Mouse (Mus musculus) layer of hippocampus, adult 9-11 months (tissue): ENCODE results near the gene Raet1e.
"Not testable (repeated sequence)": the region's sequence is repeated elsewhere in the genome, so short reads cannot be mapped to it uniquely, and the experiment has no call there.

Experiments used
- DNase-seq: peaks from one replicate; pipeline ENCODE4 v3.0.0; 2022

Raet1e gene

GRCm38 (mm10) chr10:22362466-22362865, 204.1 kb downstream of the Raet1e start:
- DNase-seq: not testable (repeated sequence)

- DNase-seq: not testable (repeated sequence)
Observed at GRCm38 (mm10) chr10:22364915-22365314, 206.5 kb downstream of the Raet1e start.

DNA sequence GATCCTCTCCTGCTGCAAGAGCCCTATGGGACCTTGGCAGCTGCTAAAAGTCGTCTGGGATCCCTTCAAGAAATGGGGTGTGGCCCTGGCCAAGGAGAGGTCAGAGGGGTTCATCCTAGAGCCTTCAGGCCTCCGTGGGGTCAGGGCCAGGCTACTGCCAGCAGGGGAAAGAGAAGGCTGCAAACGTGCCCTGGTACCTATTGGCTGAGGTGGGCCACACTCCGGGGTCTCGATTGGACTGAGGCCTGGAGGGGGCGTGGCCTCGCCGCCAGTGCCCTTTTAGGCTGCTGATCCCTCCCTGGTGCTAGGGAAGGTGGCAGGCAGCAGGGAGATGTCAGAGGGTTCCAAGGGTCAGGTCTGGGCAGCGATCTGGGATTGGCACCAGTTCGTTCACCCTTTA, 222.9 kb downstream of the Raet1e start:
- not testable (repeated sequence) for DNase-seq

DNA sequence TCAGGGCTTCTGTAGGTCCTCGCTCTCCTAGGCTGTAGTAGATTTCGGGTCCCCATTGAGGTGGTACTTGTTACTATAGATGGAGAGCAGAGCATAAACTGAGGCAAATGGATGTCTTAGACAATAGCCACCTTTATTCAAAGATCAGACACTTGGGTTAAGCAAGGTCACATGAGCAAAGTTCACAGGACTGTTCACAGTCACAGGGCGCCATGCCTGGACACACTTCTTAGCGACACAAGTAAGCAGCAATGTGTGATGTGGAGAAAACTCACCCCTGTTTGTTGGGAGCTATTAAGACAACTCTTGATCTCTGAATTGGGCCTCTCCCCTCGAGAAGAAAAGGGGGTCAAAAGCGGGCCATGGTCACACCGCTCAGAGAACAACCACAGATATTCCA, 231.8 kb downstream of the Raet1e start:
- not testable (repeated sequence) for DNase-seq

- not testable (repeated sequence) for DNase-seq
Observed at GRCm38 (mm10) chr10:22391616-22392015, 233.2 kb downstream of the Raet1e start.

DNA sequence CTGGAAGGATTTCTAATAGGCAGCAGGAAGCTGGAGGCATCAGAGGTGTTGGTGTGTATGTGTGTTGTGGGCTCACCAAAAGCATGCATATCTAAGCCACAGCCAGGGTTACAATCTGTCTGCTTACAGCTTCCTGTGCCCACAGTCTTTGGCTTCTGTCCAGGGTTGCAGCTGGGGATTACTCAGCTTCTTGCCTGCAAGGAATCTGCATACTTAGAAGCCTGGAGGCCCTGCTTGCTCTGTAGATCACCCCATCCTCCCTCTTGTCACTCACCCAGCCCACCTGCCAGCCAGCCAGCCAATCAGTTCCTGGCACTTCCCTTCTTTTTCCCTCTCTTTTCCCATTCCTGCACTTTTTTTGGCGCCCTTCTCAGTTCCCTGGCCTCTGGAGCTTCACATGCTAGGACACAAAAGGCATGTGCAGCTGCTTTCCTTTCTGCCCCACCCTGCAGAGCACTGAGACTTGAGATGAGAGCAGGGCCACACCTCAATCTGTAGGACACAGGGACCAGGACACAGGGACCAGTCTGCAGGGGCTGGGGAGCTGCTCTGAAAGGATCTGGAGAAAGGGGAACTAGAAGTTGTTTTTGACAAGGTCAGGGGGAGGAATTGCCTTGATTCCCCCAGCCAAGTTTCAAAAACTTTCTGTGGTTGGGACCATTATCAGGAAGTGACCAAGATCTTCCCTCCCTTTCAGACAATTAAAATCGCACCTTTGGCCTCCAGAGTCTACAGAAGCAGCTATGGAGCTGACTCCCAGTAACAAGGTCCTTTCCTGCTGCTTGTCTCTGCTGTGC, 234.9 kb downstream of the Raet1e start:
- DNase-seq: peak; percentile 4

DNA sequence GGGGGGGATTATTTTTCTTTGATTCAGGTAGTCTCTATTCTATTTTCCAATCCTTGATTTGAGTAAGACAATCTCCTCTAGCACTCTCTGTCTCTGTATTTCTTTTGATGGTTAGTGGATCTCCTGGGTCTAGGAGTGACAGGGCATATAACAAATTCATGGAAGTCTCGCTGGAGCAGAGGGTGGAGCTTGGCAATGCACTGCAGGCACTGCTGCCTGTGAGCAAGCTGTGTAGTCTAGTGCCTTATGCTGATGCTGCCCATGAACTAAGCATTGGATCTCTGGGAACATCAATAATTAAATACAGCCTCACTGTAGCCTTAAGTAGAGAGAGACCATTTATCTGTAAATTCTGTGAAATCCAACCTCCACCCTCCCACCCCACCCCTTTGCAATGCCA, 238.3 kb downstream of the Raet1e start:
- DNase-seq: not testable (repeated sequence)

- peak; percentile 5 for DNase-seq
Observed at GRCm38 (mm10) chr10:22402225-22402917, 244.0 kb downstream of the Raet1e start.

GRCm38 (mm10) chr10:22413702-22414494, 255.5 kb downstream of the Raet1e start:
- not testable (repeated sequence) for DNase-seq
